Mouse (Mus musculus): ENCODE data around the gene Ankrd66.

- TF ChIP-seq CEBPB (IDR thresholded peaks at IDR 0.05; ENCODE audit: insufficient read depth, poor library complexity, severe bottlenecking) (no peak), SRF (IDR thresholded peaks at IDR 0.05; ENCODE audit: control insufficient read depth, insufficient read length, low read depth) (no peak), POLR2A (IDR thresholded peaks at IDR 0.05; ENCODE audit: insufficient read length, low read depth) (no peak), REST (IDR thresholded peaks at IDR 0.05; ENCODE audit: insufficient read depth, insufficient read length) (no peak), MAX (IDR thresholded peaks at IDR 0.05; ENCODE audit: low read depth) (no peak)
Measured at GRCm38 (mm10) chr17:43501631-43502030, 41.8 kb downstream of the Ankrd66 start.

All from myocyte (in vitro differentiated cells).